Mouse (Mus musculus): ENCODE data around the gene Sfr1.

Gene Sfr1

DNA sequence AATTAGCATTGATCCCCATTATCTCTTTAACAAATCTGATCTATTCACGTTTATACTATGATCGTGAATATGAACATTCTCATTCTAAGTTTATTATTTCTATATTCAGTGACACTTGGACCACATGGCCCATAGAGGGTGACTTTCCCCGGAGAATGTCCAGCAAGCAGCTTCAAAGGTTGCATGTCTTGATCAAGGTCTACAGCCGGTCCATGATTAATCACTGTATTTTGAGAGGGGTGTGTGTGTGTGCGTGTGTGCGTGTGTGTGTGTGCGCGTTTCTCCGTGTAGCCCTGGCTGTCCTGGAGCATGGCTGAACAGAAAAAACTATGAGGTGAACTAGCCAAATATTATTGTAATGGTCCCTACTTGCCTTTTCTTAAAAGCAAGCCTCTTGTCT lies 21.0 kb downstream of the Sfr1 start:
- no peak for DNase-seq (ENCODE audit: low spot score)

DNA sequence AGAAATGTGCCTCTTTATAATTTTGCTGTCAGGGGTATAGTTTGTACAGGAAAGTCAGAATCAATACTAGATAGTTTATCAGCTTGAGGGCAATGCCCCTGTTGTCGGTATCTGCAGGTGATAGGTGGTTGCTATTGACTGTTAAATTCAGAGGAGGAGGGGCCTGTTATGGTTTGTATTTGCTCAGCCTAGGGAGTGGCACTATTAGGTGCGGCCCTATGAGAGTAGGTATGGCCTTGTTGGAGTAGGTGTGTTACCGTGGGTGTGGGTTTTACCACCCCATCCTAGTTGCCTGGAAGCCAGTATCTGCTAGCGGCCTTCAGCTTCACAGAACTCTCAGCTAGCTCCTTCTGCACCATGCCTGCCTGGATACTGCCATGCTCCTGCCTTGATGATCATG lies 22.4 kb downstream of the Sfr1 start:
- no peak for DNase-seq (ENCODE audit: low spot score)

DNA sequence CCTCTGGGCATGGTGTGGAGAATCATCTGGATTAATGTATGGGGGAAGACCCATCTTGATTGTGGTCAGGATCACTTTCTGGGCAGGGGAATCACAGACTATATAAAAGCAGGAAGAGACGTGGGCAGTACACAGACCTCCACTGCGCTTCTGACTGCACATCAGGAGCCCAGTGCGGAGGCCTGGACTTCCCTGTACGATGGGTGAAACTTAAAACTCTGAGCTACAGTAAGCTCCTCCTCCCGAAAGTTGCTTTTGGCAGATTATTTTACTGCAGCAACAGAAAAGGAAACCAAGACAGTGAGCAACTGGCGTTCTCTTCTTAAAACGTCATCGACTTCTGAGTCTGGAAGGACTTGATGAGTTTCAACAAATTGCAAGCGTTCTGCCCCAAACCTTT lies 23.4 kb downstream of the Sfr1 start:
- DNase-seq (ENCODE audit: low spot score), result no peak

DNA sequence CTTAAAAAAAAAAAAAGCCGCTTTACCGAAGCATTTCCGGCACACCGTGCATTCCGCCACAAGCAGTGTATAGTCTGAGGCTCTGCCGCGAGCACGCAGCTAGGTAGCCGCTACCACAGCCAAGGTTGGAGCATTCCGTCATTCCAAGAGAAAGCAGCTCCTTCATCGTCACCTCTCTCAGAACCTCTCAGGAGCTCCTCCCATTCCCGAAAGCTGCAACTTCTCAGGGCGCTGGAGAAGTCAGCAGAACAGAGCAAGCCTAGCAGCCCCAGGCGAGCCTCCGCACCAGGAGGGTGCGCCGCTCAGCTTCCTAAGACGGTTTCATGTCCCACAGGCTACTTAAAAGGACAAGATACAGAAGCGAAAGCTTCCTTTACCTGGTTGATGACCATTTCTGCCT lies 24.1 kb downstream of the Sfr1 start:
- DNase-seq (ENCODE audit: low spot score), result peak; percentile 17

DNA sequence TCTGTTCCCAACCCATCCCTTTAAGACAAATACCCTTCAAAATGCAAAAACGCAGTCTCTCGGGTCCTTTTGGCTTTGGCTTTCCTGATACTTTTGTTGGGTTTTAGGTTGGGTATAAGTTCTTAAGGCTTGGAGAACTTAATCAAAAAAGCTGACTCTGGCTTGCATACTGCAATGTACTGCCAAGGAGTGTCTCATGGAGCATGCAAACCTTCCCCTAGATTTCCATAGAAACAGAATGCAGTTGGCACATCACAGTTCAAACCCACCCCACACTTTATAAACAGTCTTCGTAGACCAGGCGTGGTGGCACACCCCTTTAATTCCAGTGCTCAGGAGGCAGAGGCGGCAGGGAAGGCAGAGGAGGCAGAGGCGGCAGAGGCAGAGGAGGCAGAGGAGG lies 46.4 kb downstream of the Sfr1 start:
- no peak for DNase-seq (ENCODE audit: low spot score)

DNA sequence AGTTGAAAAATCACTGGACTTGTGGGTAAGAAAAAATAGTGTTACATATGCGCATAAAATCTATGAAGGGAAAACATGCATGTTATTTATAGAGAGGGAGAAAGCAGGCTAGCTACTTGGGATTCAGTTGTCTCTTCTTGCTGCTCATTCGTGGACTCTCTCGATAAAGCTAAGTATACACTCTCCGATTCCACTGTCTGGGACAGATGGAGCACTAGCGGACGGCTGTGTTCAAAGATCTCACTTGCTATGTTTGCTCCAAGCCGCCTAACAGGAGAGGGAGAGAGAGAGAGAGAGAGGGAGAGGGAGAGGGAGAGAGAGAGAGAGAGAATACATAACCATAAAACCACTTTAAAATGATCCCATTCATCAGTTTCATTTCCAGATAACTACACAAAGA lies 48.7 kb downstream of the Sfr1 start:
- no peak for DNase-seq (ENCODE audit: low spot score)

DNA sequence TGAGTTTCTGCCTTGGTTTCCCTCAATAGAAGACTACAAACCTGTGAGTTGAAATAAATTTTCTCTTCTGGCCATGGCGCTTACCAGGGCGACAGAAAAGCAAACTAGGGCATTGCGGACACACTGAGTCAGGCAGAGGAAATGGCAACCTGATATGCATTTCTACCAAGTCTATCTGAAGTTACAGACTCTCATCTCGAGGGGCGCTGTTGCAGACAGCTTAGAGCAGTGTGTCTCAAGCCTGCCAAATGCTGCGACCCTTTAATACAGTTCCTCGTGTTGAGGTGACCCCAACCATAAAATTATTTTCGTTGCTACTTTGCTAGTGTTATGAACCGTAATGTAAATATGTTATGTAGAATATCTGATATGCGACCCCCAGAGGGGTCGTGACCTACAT lies 49.5 kb downstream of the Sfr1 start:
- no peak for DNase-seq (ENCODE audit: low spot score)

DNA sequence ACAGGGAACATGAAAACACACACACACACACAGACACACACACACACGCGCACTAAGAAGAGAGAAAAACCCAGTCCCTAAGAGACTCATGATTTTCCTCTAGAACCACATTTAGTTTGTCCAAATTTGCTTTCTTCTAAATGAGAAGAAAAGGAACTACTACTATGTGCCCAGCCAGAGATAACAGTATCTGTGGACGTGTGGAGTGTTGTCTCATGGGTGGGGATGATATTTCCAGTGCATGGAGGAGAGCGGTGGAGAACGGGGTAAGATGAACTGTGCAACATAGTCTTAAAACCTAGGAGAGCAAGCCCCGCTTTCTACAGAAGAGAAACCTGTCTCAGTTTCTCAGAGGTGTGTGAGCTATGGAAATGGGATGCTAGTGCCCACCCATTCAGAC lies 52.4 kb downstream of the Sfr1 start:
- DNase-seq (ENCODE audit: low spot score), result no peak
